Mouse (Mus musculus) adrenal gland, adult (tissue): ENCODE data around the gene Rbm10.

Experiments
- DNase-seq, 2 experiments: peaks; one replicate each; pipeline ENCODE4 v3.0.0; 2022 to 2023; ENCODE audit warnings: low spot score in 1 of 2; ENCODE audit not compliant: inconsistent age in 2 of 2

Rbm10 gene

GRCm38 (mm10) chrX:20617176-20617902 lies at the start of gene Rbm10, which contains the start of gene Ndufb11:
Gene Rbm10, plus strand, starts transcription at chrX:20617503.
Gene Ndufb11, minus strand, starts transcription at chrX:20617619.
- peak; percentile 88 to 95 for DNase-seq

- peak; percentile 13 to 49 for DNase-seq
Observed at GRCm38 (mm10) chrX:20571024-20571423, 46.3 kb upstream of the Rbm10 start.

- DNase-seq: no peak
Observed at GRCm38 (mm10) chrX:20572683-20573082, 44.6 kb upstream of the Rbm10 start.

- DNase-seq: no peak
Observed at GRCm38 (mm10) chrX:20573927-20574326, 43.4 kb upstream of the Rbm10 start.

- peak in 1 of 2 experiments; percentile 62 for DNase-seq
Observed at GRCm38 (mm10) chrX:20587968-20588367, 29.3 kb upstream of the Rbm10 start.

GRCm38 (mm10) chrX:20608500-20608899 lies 8.8 kb upstream of the Rbm10 start:
- DNase-seq: no peak

GRCm38 (mm10) chrX:20616861-20617175 lies 485 bp upstream of the Rbm10 start:
- DNase-seq: no peak

- DNase-seq: no peak
Observed at GRCm38 (mm10) chrX:20617903-20618399, 648 bp downstream of the Rbm10 start.

GRCm38 (mm10) chrX:20638141-20638540 lies 20.8 kb downstream of the Rbm10 start:
- DNase-seq: no peak

GRCm38 (mm10) chrX:20644780-20645179 lies 27.5 kb downstream of the Rbm10 start:
- peak in 1 of 2 experiments; percentile 21 for DNase-seq

GRCm38 (mm10) chrX:20657593-20657992 lies 40.3 kb downstream of the Rbm10 start:
- no peak for DNase-seq

- DNase-seq: peak; percentile 74 to 88
Observed at GRCm38 (mm10) chrX:20658026-20658652, 40.8 kb downstream of the Rbm10 start, which contains the start of gene Uba1. Gene Uba1, plus strand, starts transcription at chrX:20658326.

- peak in 1 of 2 experiments; percentile 29 for DNase-seq
Observed at GRCm38 (mm10) chrX:20658891-20659406, 41.6 kb downstream of the Rbm10 start.

GRCm38 (mm10) chrX:20662317-20662715 lies 45.0 kb downstream of the Rbm10 start:
- no peak for DNase-seq

- DNase-seq: peak; percentile 86 to 96
Observed at GRCm38 (mm10) chrX:20662716-20663443, 45.6 kb downstream of the Rbm10 start.

- DNase-seq: peak; percentile 23 to 75
Observed at GRCm38 (mm10) chrX:20663444-20663790, 46.1 kb downstream of the Rbm10 start.

GRCm38 (mm10) chrX:20687519-20688067 lies 70.3 kb downstream of the Rbm10 start, which contains the start of gene Cdk16:
Gene Cdk16, plus strand, starts transcription at chrX:20687954.
- peak; percentile 90 to 96 for DNase-seq

- DNase-seq: peak; percentile 90 to 93
Observed at GRCm38 (mm10) chrX:20688068-20688547, 70.8 kb downstream of the Rbm10 start.

- peak; percentile 66 to 82 for DNase-seq
Observed at GRCm38 (mm10) chrX:20688615-20689014, 71.3 kb downstream of the Rbm10 start.

GRCm38 (mm10) chrX:20691566-20691965 lies 74.3 kb downstream of the Rbm10 start:
- no peak for DNase-seq

- DNase-seq: no peak
Observed at GRCm38 (mm10) chrX:20692616-20693015, 75.3 kb downstream of the Rbm10 start.
